Mouse (Mus musculus): ENCODE measurements around the gene D130040H23Rik.
"Not testable (repeated sequence)": the region's sequence is repeated elsewhere in the genome, so short reads cannot be mapped to it uniquely, and the experiment has no call there.

DNA sequence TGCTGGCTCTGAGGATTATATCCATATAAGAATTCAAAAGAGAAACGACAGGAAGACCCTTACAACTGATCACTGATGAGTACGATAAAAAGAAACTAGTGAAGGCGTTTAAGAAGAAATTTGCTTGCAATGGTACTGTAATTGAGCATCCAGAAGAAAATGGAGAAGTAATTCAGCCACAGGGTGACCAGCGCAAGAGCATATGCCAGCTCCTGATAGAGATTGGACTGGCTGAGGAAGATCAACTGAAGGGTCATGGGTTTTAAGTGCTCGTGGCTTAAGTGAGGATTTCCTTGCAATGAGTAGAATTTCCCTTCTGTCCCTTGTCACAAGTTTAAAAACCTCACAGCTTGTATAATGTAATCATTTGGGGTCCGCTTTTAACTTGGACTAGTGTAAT, 58.4 kb downstream of the D130040H23Rik start:
- TF ChIP-seq POLR2A (IDR thresholded peaks at IDR 0.05; ENCODE audit: borderline replicate concordance, extremely low read depth, insufficient read depth, insufficient read length, poor library complexity, severe bottlenecking); CTCF (IDR thresholded peaks at IDR 0.05; ENCODE audit: borderline replicate concordance, extremely low read depth, insufficient read depth, insufficient read length): not testable (repeated sequence)
